Mouse (Mus musculus) liver, postnatal 0 days (tissue): ENCODE measurements around the gene Slc24a2.

Source experiments
- CTCF ChIP-seq: sonication (generic); IDR thresholded peaks from 2 replicates; pipeline ENCODE4 v1.5.1; 2016; ENCODE audit warnings: antibody characterized with exemption, low read depth
- EP300 ChIP-seq: IDR thresholded peaks from 2 replicates; pipeline ENCODE4 v1.6.1; 2016; ENCODE audit warnings: antibody characterized with exemption, low read depth, mild to moderate bottlenecking

- no peak for TF ChIP-seq CTCF
- TF ChIP-seq EP300: no peak
Measured at GRCm38 (mm10) chr4:86942656-86943055, 287.6 kb downstream of the Slc24a2 start.
